Mouse (Mus musculus) ES-E14 (cell line): ENCODE measurements around the gene Syt8.

Experiments
- HCFC1 ChIP-seq: IDR thresholded peaks from 2 replicates; pipeline ENCODE4 v1.6.1; 2012; ENCODE audit warnings: low read length, inconsistent platforms, borderline replicate concordance; ENCODE audit not compliant: insufficient read depth
- MAFK ChIP-seq: IDR thresholded peaks from 2 replicates; pipeline ENCODE4 v1.6.1; 2014; ENCODE audit warnings: mild to moderate bottlenecking, low read depth, low read length, inconsistent platforms; ENCODE audit not compliant: insufficient read depth
- ZNF384 ChIP-seq: IDR thresholded peaks from 2 replicates; pipeline ENCODE4 v1.6.1; 2012; ENCODE audit warnings: low read depth, low read length, inconsistent platforms

- no peak for TF ChIP-seq MAFK
- no peak for TF ChIP-seq HCFC1
- no peak for TF ChIP-seq ZNF384
Observed at GRCm38 (mm10) chr7:142458676-142459298, 24.1 kb downstream of the Syt8 start.
